Mouse (Mus musculus): ENCODE data around the gene Mut. TPM values are rescaled to one million over a fixed set of nuclear protein-coding genes. Genes with fewer than 3 reads are reported as not detected.

The Mut gene
- polyA plus RNA-seq (2012): 1.1 and 2.1 TPM in 2 replicates

GRCm38 (mm10) chr17:40934420-40935231 lies at the start of gene Mut, which contains the start of gene Cenpq:
TSS of gene Mut (plus strand) at chr17:40934685.
TSS of gene Cenpq (minus strand) at chr17:40935047.

GRCm38 (mm10) chr17:40914250-40914649 lies 20.2 kb upstream of the Mut start, which contains the start of gene Glyatl3:
TSS of gene Glyatl3 (minus strand) at chr17:40914350.

Other genes starting within 250 kb of the Mut start
- gene Esp1, start 207.6 kb upstream of the Mut start, polyA plus RNA-seq (2012): not detected in 2 replicates
- gene Crisp2, start 127.7 kb upstream of the Mut start, polyA plus RNA-seq (2012): 0.06 TPM in 1 of 2 replicates, not detected in the other
- 1.7 TPM in 2 replicates for gene Rhag, start 123.6 kb upstream of the Mut start, polyA plus RNA-seq (2012)
- gene 9130008F23Rik, start 54.1 kb upstream of the Mut start, polyA plus RNA-seq (2012): 7.3 and 9.7 TPM in 2 replicates
- not detected in 2 replicates for gene Glyatl3, start 20.3 kb upstream of the Mut start, polyA plus RNA-seq (2012)
- 1.4 and 1.6 TPM in 2 replicates for gene Cenpq, start 362 bp downstream of the Mut start, polyA plus RNA-seq (2012)